Mouse (Mus musculus) kidney, embryonic 14.5 days (tissue): ENCODE measurements at regions not wholly inside any gene's neighbourhood (a gene's known extent, or its start where the extent isn't known, plus 50 kb on each side); places are given as distances from the start of the nearest gene placed in this dataset.

Experiments used
- ATAC-seq: fragments of 200-750 bp; cut with Nextera tagmentation; 2 replicates; pipeline ENCODE4 v1.8.0; 2017; ENCODE audit warnings: moderate number of reproducible peaks, mild to moderate bottlenecking, moderate TSS enrichment, moderate library complexity; ENCODE audit not compliant: low FRiP score, low TSS enrichment
- H3K27ac ChIP-seq: fragments of 300-500 bp; sonication (generic); 2 replicates; pipeline ENCODE4 v1.5.1; 2014; ENCODE audit warnings: low read depth, mild to moderate bottlenecking, low read length, moderate library complexity, mixed read lengths
- H3K27me3 ChIP-seq: fragments of 300-500 bp; sonication (generic); 2 replicates; pipeline ENCODE4 v1.6.1; 2014; ENCODE audit warnings: mild to moderate bottlenecking, low read length; ENCODE audit not compliant: control insufficient read depth, insufficient read depth
- H3K36me3 ChIP-seq: fragments of 300-500 bp; sonication (generic); 2 replicates; pipeline ENCODE4 v1.6.1; 2014; ENCODE audit warnings: low read length, mixed read lengths; ENCODE audit not compliant: control insufficient read depth, insufficient read depth
- H3K4me1 ChIP-seq: fragments of 300-500 bp; sonication (generic); 2 replicates; pipeline ENCODE4 v1.6.1; 2014; ENCODE audit warnings: low read length, mixed read lengths; ENCODE audit not compliant: control insufficient read depth, insufficient read depth
- H3K4me2 ChIP-seq: fragments of 300-500 bp; sonication (generic); replicated peaks from 2 replicates; pipeline ENCODE4 v1.6.1; 2014; ENCODE audit warnings: low read depth, mild to moderate bottlenecking, low read length
- H3K4me3 ChIP-seq: fragments of 300-500 bp; sonication (generic); 2 replicates; pipeline ENCODE4 v1.5.1; 2014; ENCODE audit warnings: mild to moderate bottlenecking, low read length
- H3K9ac ChIP-seq: fragments of 300-500 bp; sonication (generic); 2 replicates; pipeline ENCODE4 v1.6.1; 2014; ENCODE audit warnings: low read depth, mild to moderate bottlenecking, low read length, moderate library complexity
- H3K9me3 ChIP-seq: fragments of 300-500 bp; sonication (generic); 2 replicates; pipeline ENCODE4 v1.6.1; 2016; ENCODE audit warnings: low read length; ENCODE audit not compliant: control insufficient read depth
- WGBS: fragments of 180-500 bp; shearing (Covaris S2); extraction: QIAGEN DNeasy Blood & Tissue Kit; methylation state at CpG from one replicate; pipeline ENCODE4 v1.1.7; 2014; 5-methylcytosine and 5-hydroxymethylcytosine counted together

DNA sequence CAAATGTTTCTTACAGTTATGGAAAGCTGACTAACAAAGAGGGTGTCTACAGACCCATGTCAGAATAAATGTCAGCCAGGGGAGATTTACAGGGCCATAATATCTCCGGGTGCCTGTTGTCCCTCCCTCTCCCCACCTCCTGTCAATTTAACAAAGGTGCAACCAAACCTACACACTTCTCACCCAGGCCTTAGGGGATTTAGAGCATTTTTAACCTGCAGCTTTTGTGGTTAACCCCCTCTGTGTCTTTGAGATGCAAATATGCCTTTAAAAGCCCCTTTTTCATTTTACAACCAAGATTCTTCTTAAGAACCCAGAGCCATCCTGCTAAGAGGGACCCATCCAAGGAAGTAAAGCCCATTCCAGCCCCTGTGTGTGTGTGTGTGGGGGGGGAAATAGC lies 573.3 kb downstream of the Tmem132b start:
- no peaks in the 10 kb centered on the region for H3K4me1 ChIP-seq
- H3K36me3 ChIP-seq = no peaks in the 10 kb centered on the region
- no peak overlapping the region for H3K4me2 ChIP-seq
- H3K27ac ChIP-seq = no peak overlapping the region
- H3K9ac ChIP-seq = no peak overlapping the region
- ATAC-seq = no peak
- WGBS = 24% methylated on average over 1 of the region's 1 CpGs
- no peak overlapping the region for H3K4me3 ChIP-seq
- H3K9me3 ChIP-seq = no peaks in the 10 kb centered on the region; the same call in 1 of the 2 replicates
- H3K27me3 ChIP-seq = no peaks in the 10 kb centered on the region

DNA sequence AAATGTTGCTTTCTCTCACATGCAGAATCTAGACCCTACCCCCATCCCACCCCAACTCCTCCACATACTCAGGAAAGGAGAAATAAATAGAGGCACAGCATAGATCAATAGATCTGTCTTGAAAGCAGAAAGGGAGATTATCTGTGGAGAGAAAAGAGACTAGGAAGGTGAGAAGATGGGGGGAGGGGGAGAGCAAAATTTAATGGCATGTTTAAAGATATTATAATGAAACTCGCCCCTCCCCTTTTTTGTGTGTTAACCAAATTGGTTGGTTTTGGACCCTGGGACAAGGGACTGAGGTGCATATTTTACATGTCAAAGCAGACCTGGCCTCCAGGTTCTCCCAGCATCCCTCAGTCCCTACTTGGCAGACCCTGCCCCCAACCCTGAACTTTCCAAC lies 573.9 kb downstream of the Tmem132b start:
- Histone ChIP-seq H3K9ac (no peak overlapping the region), H3K36me3 (no peaks in the 10 kb centered on the region), H3K4me2 (no peak overlapping the region), H3K4me3 (no peak overlapping the region), H3K27me3 (no peaks in the 10 kb centered on the region), H3K9me3 (no peaks in the 10 kb centered on the region; the same call in 1 of the 2 replicates), H3K27ac (no peak overlapping the region), H3K4me1 (no peaks in the 10 kb centered on the region)
- 89% methylated on average over 1 of the region's 1 CpGs for WGBS
- no peak for ATAC-seq

DNA sequence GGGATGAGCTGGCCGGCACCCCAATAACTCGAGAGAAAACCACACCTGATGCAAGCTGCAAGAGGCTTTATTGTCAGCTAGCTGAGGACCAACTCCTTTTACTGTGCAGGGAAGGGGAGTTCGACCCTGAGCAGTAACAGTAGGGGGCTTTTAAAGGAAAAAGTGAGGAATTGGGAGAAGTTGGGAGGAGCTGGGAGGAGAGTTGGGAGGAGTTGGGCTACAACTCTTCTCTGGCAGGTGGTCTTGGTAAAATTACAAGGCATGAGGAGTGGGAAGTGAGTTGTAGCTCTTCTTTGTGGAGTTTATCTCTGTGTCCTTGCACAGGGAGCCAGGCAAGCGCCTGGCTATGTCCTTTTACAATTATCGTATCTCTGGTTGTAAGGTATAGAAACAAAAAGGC lies 575.4 kb downstream of the Tmem132b start:
- Histone ChIP-seq H3K27me3 (no peaks in the 10 kb centered on the region), H3K4me2 (no peak overlapping the region), H3K4me1 (no peaks in the 10 kb centered on the region), H3K9me3 (no peaks in the 10 kb centered on the region; the same call in 1 of the 2 replicates), H3K9ac (no peak overlapping the region), H3K4me3 (no peak overlapping the region), H3K36me3 (no peaks in the 10 kb centered on the region), H3K27ac (no peak overlapping the region)
- WGBS = 85% methylated on average over 5 of the region's 5 CpGs
- ATAC-seq = no peak

DNA sequence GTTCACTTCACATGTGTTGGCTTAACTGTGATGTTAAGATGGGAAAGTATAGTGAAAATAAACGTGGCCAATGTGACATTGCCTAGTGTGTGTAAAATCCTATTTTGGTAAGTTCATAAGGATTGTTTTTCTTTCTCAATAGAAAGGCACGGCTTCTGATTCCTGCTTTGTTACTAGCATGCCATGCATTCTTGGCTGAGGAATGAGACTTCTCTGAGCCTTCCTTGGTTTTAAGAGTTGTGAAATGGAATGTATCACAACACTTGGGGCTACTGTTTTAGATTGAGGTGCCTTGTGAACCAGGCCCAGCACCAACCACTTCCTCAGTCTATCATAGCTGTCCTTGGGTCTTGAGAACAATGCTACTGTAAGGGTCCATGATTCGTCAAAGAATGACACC lies 577.3 kb downstream of the Tmem132b start:
- H3K36me3 ChIP-seq = no peaks in the 10 kb centered on the region
- H3K27me3 ChIP-seq = no peaks in the 10 kb centered on the region
- H3K9me3 ChIP-seq = no peaks in the 10 kb centered on the region; the same call in 1 of the 2 replicates
- 65% methylated on average over 3 of the region's 3 CpGs for WGBS
- H3K27ac ChIP-seq = no peak overlapping the region
- ATAC-seq = no peak
- no peaks in the 10 kb centered on the region for H3K4me1 ChIP-seq
- no peak overlapping the region for H3K4me3 ChIP-seq
- H3K4me2 ChIP-seq = no peak overlapping the region
- no peak overlapping the region for H3K9ac ChIP-seq

DNA sequence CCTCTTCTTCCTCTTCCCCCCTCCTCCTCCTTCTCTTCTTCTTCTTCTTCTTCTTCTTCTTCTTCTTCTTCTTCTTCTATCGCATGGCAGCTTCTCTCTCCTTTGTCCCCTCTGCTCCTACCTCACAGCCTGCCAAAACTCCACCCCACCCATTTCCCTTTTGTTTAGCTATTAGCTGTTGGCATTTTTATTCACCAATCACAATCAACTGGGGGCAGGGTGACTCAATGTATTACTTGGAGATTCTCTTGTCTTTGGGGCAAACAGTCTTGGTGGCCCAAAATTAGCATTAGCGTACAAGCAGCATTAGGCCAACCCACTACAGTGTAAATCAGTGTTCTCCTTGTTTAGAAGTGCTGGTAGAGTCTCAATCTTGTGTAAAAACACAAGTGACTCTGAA lies 585.7 kb downstream of the Tmem132b start:
- Histone ChIP-seq H3K9me3 (no peaks in the 10 kb centered on the region), H3K27ac (no peak overlapping the region), H3K4me1 (no peaks in the 10 kb centered on the region), H3K27me3 (no peaks in the 10 kb centered on the region), H3K9ac (no peak overlapping the region), H3K36me3 (no peaks in the 10 kb centered on the region), H3K4me2 (no peak overlapping the region), H3K4me3 (no peak overlapping the region)
- ATAC-seq = no peak
- 94% methylated on average over 2 of the region's 2 CpGs for WGBS

DNA sequence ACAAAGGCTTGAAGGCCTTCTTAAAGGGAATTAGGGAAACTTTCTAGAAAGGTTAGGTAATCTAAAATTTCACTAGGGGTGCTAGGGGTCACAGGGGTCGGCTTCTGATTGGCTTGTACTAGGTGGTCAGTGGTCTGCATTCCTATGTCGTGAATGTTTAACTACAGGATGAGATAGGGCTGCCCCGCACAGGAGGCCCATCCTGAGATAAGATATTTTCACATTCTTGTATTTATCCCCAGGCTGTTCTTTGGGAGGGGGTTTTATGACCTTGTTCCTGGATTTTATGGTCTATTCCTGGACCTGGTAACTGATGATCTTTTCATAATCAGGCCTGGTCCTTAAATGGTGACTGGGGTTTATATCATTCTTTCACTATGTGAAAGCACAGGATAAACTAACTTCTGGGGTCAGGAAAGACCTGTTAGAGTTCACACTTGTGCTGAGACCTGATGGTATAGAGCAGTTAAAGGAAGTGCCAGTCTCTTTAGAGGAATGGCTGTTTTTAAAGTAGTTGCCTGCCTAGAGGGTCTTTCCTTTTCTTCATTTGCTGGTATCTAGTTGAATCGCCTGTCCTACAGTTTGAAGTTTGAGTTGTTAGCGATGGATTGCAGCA lies 586.4 kb downstream of the Tmem132b start:
- no peak overlapping the region for H3K27ac ChIP-seq
- H3K4me2 ChIP-seq = no peak overlapping the region
- H3K9ac ChIP-seq = no peak overlapping the region
- H3K9me3 ChIP-seq = no peaks in the 10 kb centered on the region
- H3K27me3 ChIP-seq = no peaks in the 10 kb centered on the region
- no peaks in the 10 kb centered on the region for H3K36me3 ChIP-seq
- WGBS = 60% methylated on average over 5 of the region's 5 CpGs
- H3K4me1 ChIP-seq = no peaks in the 10 kb centered on the region
- no peak overlapping the region for H3K4me3 ChIP-seq
- ATAC-seq = no peak

DNA sequence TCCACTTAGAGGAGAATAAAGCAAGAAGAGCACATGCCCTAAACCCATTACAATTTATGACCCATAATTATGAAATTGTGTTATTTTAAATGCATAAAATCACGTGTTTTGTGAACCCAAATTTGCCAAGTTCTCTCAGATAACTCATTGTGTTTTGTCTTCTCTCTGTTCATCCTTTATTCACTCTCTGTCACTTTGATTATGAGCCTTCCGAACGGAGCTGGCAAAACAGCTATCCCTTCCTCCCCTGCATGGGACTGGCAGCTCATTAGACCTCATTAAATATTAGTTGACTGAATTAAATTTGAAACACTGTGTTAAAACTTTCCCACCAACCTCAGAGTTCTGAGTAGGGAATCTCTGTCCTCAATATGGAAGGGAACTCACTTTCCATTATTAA lies 587.2 kb downstream of the Tmem132b start:
- no peak overlapping the region for H3K27ac ChIP-seq
- no peaks in the 10 kb centered on the region for H3K36me3 ChIP-seq
- no peaks in the 10 kb centered on the region for H3K9me3 ChIP-seq
- no peak for ATAC-seq
- H3K27me3 ChIP-seq = no peaks in the 10 kb centered on the region
- WGBS = 61% methylated on average over 3 of the region's 3 CpGs
- no peak overlapping the region for H3K4me3 ChIP-seq
- H3K9ac ChIP-seq = no peak overlapping the region
- no peak overlapping the region for H3K4me2 ChIP-seq
- H3K4me1 ChIP-seq = no peaks in the 10 kb centered on the region

DNA sequence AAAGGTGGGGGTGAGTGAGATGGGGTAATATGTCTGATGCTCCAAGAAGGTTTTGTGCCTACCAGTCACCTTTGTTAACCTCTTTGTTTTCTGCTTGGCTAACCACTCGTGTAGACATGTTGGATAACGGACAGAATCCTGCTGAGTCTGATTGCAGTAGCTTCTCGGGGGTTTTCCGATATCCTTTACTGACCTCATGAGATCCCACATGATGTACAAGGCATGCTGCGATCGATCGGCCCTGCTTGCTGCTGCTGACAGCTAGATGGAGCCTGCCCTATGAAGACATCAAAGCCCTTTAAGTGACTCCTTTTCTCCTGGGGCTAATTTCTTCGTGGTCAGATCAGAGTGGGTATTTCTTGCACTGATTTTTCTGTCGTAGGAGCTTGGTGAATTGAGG lies 591.6 kb downstream of the Tmem132b start:
- no peak overlapping the region for H3K4me2 ChIP-seq
- 50% methylated on average over 9 of the region's 9 CpGs for WGBS
- H3K9me3 ChIP-seq = no peaks in the 10 kb centered on the region
- H3K36me3 ChIP-seq = no peaks in the 10 kb centered on the region
- no peak overlapping the region for H3K27ac ChIP-seq
- H3K9ac ChIP-seq = no peak overlapping the region
- no peak for ATAC-seq
- H3K27me3 ChIP-seq = no peaks in the 10 kb centered on the region
- H3K4me1 ChIP-seq = no peaks in the 10 kb centered on the region
- no peak overlapping the region for H3K4me3 ChIP-seq

DNA sequence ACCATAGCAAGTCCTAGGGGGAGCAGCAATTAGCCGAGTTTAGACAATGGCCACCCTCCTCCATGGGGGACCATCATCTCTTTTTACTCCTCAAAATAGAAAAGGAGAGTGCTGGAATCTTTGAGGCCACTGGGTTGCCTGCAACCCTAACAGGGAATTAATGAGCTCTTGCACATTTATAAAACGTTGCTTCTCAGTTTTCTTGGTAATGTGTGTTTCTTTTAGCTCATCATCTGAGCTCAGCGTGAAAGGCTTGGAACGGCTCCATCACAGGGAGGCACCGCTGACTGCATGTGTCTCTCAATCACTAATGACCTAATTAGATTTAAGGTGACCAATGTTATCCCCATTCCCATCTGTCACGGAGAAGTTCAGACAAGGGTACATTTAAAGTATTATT lies 595.9 kb downstream of the Tmem132b start:
- no peaks in the 10 kb centered on the region for H3K36me3 ChIP-seq
- 70% methylated on average over 6 of the region's 6 CpGs for WGBS

More for the DNA sequence above, 595.9 kb downstream of the Tmem132b start:
- no peak for ATAC-seq
- Histone ChIP-seq H3K9me3 (no peaks in the 10 kb centered on the region), H3K27me3 (no peaks in the 10 kb centered on the region), H3K4me2 (no peak overlapping the region), H3K27ac (no peak overlapping the region), H3K4me1 (no peaks in the 10 kb centered on the region), H3K4me3 (no peak overlapping the region), H3K9ac (no peak overlapping the region)
